Mouse (Mus musculus) erythroblast, embryonic 14.5 days (primary cell): ENCODE measurements at regions not wholly inside any gene's neighbourhood (a gene's known extent, or its start where the extent isn't known, plus 50 kb on each side); places are given as distances from the start of the nearest gene placed in this dataset.

Experiments
- H3K27me3 ChIP-seq: 2 replicates; pipeline ENCODE4 v1.6.1; 2012; ENCODE audit warnings: inconsistent platforms; ENCODE audit not compliant: control insufficient read depth
- H3K36me3 ChIP-seq: 2 replicates; pipeline ENCODE4 v1.6.1; 2012; ENCODE audit warnings: mild to moderate bottlenecking, inconsistent platforms; ENCODE audit not compliant: control insufficient read depth
- H3K4me1 ChIP-seq: 2 replicates; pipeline ENCODE4 v1.6.1; 2012; ENCODE audit warnings: inconsistent platforms; ENCODE audit not compliant: control insufficient read depth
- H3K4me3 ChIP-seq: replicated peaks from 2 replicates; pipeline ENCODE3; 2012; ENCODE audit warnings: moderate library complexity, mild to moderate bottlenecking, inconsistent platforms
- H3K9me3 ChIP-seq: 2 replicates; pipeline ENCODE4 v1.6.1; 2012; ENCODE audit warnings: low read length, inconsistent platforms, mixed read lengths; ENCODE audit not compliant: control insufficient read depth
- GATA1 ChIP-seq: IDR thresholded peaks from 2 replicates; pipeline ENCODE4 v1.6.1; 2012; ENCODE audit warnings: low read length, inconsistent platforms, mixed read lengths
- TAL1 ChIP-seq: IDR thresholded peaks from 3 replicates; pipeline ENCODE4 v1.6.1; 2012; ENCODE audit warnings: low read length, inconsistent platforms, mixed read lengths

DNA sequence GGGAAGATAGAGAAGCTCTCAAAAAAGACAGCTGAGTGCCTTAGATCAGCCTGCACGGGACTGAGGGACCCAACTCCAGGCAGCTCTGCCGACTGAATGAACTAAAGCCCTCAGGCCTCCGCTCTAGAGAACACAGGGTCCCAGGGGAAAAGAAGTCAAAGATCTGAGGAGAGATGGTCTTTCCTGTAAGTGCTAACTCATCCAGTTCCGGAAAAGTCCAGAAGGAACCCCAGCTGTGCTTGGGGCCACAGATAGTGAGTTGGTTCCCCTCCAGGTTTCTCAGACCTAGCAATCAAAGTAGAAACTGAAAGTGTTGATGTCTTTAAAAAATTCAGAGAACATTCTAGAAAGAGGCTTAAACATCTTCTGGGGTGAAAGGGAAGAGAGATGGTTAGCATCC lies 220.0 kb downstream of the Rybp start:
- TF ChIP-seq TAL1 (no peak), GATA1 (no peak)
- Histone ChIP-seq H3K4me1 (no peaks in the 10 kb centered on the region), H3K27me3 (no peaks in the 10 kb centered on the region), H3K9me3 (no peaks in the 10 kb centered on the region), H3K36me3 (no peaks in the 10 kb centered on the region), H3K4me3 (no peak overlapping the region)

DNA sequence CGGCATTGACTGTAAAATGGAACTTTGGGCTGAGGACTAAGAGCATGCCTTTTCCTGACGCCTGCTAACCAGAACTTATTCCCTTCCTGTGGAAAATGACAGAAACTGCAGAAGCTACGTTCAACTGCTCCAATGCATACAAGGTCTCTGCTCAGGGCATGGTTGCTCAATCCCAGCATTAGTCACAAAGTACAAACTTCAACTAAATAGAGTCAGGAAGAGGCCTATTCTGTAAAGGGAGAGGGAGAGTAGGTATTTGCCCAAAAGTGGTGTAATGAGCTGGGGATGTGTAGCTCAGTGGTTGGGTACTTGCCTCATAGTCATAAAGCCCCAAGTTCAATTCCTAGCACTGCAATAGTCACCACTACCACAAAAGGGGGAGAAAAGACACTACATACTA lies 221.7 kb downstream of the Rybp start:
- TF ChIP-seq TAL1 = no peak
- no peak for TF ChIP-seq GATA1
- Histone ChIP-seq H3K27me3 (no peaks in the 10 kb centered on the region), H3K4me1 (no peaks in the 10 kb centered on the region), H3K36me3 (no peaks in the 10 kb centered on the region), H3K9me3 (no peaks in the 10 kb centered on the region), H3K4me3 (no peak overlapping the region)

DNA sequence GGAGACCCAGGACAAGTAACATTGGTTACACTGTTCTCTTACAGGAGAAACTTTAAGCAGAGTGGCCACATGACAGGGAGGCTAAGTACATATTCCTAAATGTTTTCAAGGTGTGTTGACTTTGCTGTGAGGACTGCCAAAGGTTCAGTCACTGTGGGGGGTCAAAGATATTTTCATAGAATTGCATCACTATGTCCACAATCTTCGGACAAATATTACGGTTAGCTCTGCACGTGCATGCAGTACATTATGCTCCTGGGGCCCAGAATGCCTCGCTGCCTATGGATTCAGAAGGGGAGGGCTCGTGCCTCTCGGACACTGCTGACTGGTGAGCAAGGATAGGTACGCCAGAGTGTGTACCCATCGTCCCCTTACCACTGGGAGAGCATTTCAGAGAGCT lies 224.3 kb downstream of the Rybp start:
- H3K27me3 ChIP-seq = no peaks in the 10 kb centered on the region
- TF ChIP-seq GATA1 (no peak), TAL1 (no peak)
- no peaks in the 10 kb centered on the region for H3K9me3 ChIP-seq
- no peaks in the 10 kb centered on the region for H3K4me1 ChIP-seq
- H3K36me3 ChIP-seq = no peaks in the 10 kb centered on the region
- no peak overlapping the region for H3K4me3 ChIP-seq

DNA sequence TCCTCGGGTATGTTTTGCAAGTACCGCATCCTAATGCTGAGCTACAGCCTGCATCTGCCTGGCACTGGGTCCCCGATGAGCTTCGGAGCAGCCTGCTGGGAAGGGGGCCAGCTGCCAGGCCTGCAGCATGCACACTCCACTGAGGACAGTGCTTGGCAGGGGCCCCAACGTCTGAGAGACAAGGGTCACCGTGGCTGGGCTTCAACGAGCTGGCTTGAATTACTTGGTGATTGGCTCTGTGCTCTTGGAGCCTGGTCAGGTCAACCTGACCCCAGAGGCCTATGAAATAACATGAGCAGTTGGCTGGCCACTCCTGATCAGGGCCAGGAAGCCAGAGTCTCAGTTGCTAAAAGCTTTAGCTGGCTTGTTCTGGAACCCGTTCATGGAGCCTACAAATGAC lies 227.5 kb downstream of the Rybp start:
- Histone ChIP-seq H3K4me3 (no peak overlapping the region), H3K4me1 (no peaks in the 10 kb centered on the region), H3K27me3 (no peaks in the 10 kb centered on the region), H3K9me3 (no peaks in the 10 kb centered on the region), H3K36me3 (no peaks in the 10 kb centered on the region)
- TF ChIP-seq GATA1 (no peak), TAL1 (no peak)

DNA sequence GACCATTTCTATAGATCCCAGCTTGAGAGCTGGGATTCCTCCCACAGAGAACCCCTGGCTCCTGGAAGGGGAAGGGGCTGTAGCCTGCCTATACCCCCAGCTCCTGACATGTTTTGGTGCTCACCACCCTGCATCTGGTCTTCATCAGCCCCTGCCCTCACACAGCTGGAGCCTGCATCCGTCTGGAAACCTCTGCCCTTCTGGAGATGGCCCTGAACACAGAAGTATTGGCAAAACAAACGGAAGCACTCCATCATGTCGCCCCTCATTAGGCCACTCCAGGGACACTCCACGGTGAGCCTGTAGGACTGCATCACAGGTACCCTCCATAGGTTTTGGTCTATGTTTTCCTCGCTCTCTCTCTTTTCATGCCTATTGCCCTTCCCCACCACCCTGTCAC lies 231.3 kb downstream of the Rybp start:
- H3K4me1 ChIP-seq = no peaks in the 10 kb centered on the region
- H3K4me3 ChIP-seq = no peak overlapping the region
- TF ChIP-seq TAL1 = no peak
- no peak for TF ChIP-seq GATA1
- H3K9me3 ChIP-seq = no peaks in the 10 kb centered on the region
- no peaks in the 10 kb centered on the region for H3K36me3 ChIP-seq
- H3K27me3 ChIP-seq = no peaks in the 10 kb centered on the region

DNA sequence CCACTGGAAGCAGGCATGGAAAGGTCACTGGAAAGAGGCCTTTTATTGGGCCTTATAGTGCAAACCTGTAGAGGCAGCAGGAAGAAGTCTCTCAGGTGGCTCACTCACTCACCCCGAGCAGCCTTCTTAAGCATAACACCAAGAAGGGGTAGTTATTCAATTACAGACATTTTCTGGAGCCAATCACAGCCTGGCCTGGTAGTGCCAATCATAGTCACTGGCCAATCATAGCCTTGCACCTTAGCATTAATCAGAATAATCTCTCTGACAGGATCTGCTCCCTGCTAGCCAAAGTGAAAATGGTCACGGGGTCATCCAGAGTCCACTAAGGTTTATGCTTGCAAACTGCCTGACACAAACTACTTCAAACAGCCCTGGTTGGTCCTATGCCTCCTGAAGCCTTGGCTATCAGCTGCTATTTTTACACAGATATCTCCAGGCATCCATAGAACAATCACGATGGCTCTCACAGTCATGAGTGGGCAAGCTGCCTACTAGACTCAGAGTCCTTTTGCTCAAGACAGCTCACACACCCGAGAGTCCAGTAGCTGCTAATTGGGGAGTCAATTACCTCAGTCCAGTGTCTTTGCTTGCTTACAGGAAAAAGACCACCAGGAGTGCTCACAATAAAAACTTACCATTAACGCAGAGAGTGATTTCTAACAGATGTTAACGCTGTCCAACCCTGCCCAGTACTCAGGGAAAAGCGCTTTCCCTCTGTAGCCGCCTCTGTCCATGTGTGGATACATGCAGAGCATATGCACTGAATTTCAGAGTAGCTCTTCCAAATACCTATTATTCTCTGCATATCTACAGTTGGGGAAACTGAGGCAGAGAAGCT lies 234.1 kb downstream of the Rybp start:
- no peak overlapping the region for H3K4me3 ChIP-seq
- no peaks in the 10 kb centered on the region for H3K4me1 ChIP-seq
- H3K36me3 ChIP-seq = no peaks in the 10 kb centered on the region
- TF ChIP-seq TAL1 (no peak), GATA1 (no peak)
- no peaks in the 10 kb centered on the region for H3K27me3 ChIP-seq
- no peaks in the 10 kb centered on the region for H3K9me3 ChIP-seq

DNA sequence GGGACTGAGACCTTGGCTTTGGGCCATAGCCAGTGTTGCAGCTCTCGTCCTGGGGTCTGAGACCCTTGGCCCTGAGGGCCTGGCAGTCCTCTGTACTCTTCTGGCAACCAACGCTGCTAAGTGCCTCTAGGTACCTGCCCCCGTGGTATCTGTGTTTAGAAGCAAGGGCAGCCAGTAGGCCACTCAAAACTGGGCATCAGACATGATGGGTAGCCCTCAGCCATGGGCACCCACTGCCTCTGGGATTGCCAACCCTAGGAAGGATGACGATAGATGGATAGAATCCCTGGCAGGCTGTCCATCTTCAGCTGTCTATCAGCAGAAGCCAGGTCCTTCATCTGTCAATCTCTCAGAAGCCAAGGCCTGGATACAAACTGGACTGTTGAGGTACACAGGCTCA lies 234.9 kb downstream of the Rybp start:
- H3K27me3 ChIP-seq = no peaks in the 10 kb centered on the region
- no peaks in the 10 kb centered on the region for H3K4me1 ChIP-seq
- H3K36me3 ChIP-seq = no peaks in the 10 kb centered on the region
- H3K4me3 ChIP-seq = no peak overlapping the region
- TF ChIP-seq TAL1 (no peak), GATA1 (no peak)
- H3K9me3 ChIP-seq = no peaks in the 10 kb centered on the region

DNA sequence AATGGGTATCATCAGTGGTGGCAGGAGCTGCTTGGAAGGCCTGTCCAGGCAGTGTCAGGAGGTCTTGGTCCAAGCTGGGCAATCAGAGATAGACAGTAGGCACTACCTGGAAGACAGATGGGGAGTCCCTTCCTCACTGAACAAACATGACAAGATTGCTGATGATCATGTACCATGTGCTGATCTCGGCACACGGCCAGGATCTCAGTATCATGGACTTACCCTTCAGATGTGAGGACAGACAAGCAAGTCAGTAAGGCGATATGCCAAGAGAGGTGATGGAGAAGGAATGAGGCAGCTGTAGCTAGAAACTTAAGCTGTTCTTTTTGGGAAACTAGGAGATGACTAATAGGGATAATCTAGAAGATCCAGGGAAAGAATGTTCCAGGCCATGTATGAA lies 238.2 kb downstream of the Rybp start:
- no peak for TF ChIP-seq TAL1
- no peak for TF ChIP-seq GATA1
- Histone ChIP-seq H3K36me3 (no peaks in the 10 kb centered on the region), H3K9me3 (no peaks in the 10 kb centered on the region), H3K4me3 (no peak overlapping the region), H3K4me1 (no peaks in the 10 kb centered on the region), H3K27me3 (no peaks in the 10 kb centered on the region)

DNA sequence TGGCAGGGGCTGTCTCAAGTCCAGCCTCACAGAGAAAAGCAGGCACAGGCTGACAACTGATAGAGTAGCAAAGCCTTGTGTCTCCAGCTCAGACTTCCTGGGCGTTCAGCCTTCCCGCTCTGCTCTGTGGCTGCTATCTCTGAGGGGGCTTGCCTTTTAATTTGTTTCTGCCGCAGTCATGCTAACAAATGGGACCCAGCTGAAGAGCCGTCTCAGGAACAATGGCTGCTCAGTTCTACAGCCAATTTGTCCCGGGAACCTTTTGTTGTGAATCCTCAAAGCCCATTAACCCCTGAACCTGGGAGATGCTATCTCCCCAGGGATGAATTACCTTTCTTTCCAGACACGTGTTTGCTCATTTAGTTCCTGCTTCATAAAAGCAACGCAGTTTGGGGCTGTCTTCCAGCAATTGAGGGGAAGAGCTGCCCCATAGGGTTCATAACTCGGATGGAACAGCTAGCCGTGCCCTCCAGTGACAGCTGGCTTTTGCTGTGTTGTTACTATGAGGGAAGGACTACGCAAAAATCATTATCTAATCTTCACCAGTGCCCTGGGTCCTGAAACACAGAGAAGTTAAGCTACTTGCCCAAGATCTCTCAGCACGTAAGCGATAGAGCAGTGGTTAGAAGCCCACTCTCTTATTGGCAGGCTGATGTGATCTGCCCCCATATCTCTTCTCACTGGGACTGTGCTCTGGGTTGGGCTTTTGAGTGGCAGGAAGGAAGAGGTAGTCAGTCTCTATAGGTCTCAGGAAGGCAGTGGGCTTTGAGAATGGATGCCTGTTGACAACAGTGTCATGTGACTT lies 240.9 kb downstream of the Rybp start:
- no peaks in the 10 kb centered on the region for H3K27me3 ChIP-seq
- no peaks in the 10 kb centered on the region for H3K9me3 ChIP-seq
- H3K4me1 ChIP-seq = no peaks in the 10 kb centered on the region
- TF ChIP-seq GATA1 (no peak), TAL1 (no peak)
- H3K4me3 ChIP-seq = no peak overlapping the region
- no peaks in the 10 kb centered on the region for H3K36me3 ChIP-seq
